Mouse (Mus musculus) G1E (cell line): Measurements from ENCODE around the gene Ndufb7. TPM values are rescaled to one million over a fixed set of nuclear protein-coding genes. Genes with fewer than 3 reads are reported as not detected.

Experiments
- ATAC-seq: 2 replicates; pipeline ENCODE4 v1.8.0; 2016; ENCODE audit warnings: mild to moderate bottlenecking; ENCODE audit not compliant: insufficient number of reproducible peaks, poor library complexity, low FRiP score, severe bottlenecking; ENCODE audit errors: extremely low read depth
- DNase-seq: peaks from one replicate; pipeline ENCODE4 v3.0.0; 2012; ENCODE audit warnings: low spot score
- H3K27me3 ChIP-seq: 2 replicates; pipeline ENCODE4 v1.6.1; 2012; ENCODE audit warnings: mild to moderate bottlenecking, low read length, inconsistent platforms; ENCODE audit not compliant: insufficient read depth
- H3K36me3 ChIP-seq: replicated peaks from 2 replicates; pipeline ENCODE3; 2012; ENCODE audit warnings: mild to moderate bottlenecking, inconsistent platforms
- H3K4me1 ChIP-seq: 2 replicates; pipeline ENCODE4 v1.6.1; 2012; ENCODE audit warnings: low read depth, low read length, inconsistent platforms, mixed read lengths; ENCODE audit not compliant: insufficient read depth
- H3K4me3 ChIP-seq: 2 replicates; pipeline ENCODE4 v1.5.1; 2012; ENCODE audit warnings: low read depth, mild to moderate bottlenecking, inconsistent platforms, low read length, moderate library complexity, mixed read lengths
- H3K9me3 ChIP-seq: replicated peaks from 2 replicates; pipeline ENCODE4 v1.6.1; 2012; ENCODE audit warnings: inconsistent platforms
- CTCF ChIP-seq: IDR thresholded peaks from 2 replicates; pipeline ENCODE4 v1.5.1; 2012; ENCODE audit warnings: low read depth, low read length, inconsistent platforms, mixed read lengths
- GATA1 ChIP-seq: IDR thresholded peaks from 2 replicates; pipeline ENCODE4 v1.6.1; 2012; ENCODE audit warnings: borderline replicate concordance, low read length, inconsistent platforms, mixed read lengths
- GATA2 ChIP-seq: IDR thresholded peaks from 2 replicates; pipeline ENCODE4 v1.6.1; 2012; ENCODE audit warnings: low read depth, low read length, inconsistent platforms, borderline replicate concordance
- POLR2AphosphoS5 ChIP-seq: IDR thresholded peaks from 2 replicates; pipeline ENCODE4 v1.6.1; 2012; ENCODE audit warnings: low read depth, low read length, inconsistent platforms; ENCODE audit not compliant: insufficient replicate concordance
- TAL1 ChIP-seq: conservative IDR thresholded peaks from 2 replicates; pipeline ENCODE4 v1.6.1; 2012; ENCODE audit warnings: low read depth, low read length, inconsistent platforms, mixed read lengths
- polyA plus RNA-seq: library from polyadenylated mRNA; stranded (reverse); fragments of >175 nt; gene quantifications from 2 replicates; pipeline ENCODE4 v1.2.3, GENCODE M21; 2012
- total RNA-seq, 2 experiments: library from RNA; stranded (forward) in 1 of 2; stranded (reverse) in 1 of 2; fragments of 200-1000 nt in 1 of 2; fragments of >200 nt in 1 of 2; fragmentation: Nextera tagmentation in 1 of 2; gene quantifications; 2 replicates each; pipeline ENCODE4 v1.2.3; 2014 to 2017

Gene Ndufb7
- total and polyA plus RNA-seq, 3 experiments, result 68.9 to 233 (median 144) TPM

- Histone ChIP-seq H3K36me3 (peaks cover 12% of the 10 kb centered on the region), H3K4me3 (no peak overlapping the region), H3K9me3 (no peaks in the 10 kb centered on the region), H3K27me3 (no peaks in the 10 kb centered on the region), H3K4me1 (peaks cover 35% of the 10 kb centered on the region)
- TF ChIP-seq TAL1 (no peak), CTCF (peak; percentile 21; the same call in 1 of the 2 replicates), GATA1 (no peak), POLR2AphosphoS5 (no peak), GATA2 (no peak)
- ATAC-seq (no peak), DNase-seq (no peak)
Measured at GRCm38 (mm10) chr8:83596369-83596768, 29.9 kb downstream of the Ndufb7 start.

GRCm38 (mm10) chr8:83598146-83598545 lies 31.7 kb downstream of the Ndufb7 start:
- H3K4me3 ChIP-seq, result no peak overlapping the region
- no peak for ATAC-seq
- no peaks in the 10 kb centered on the region for H3K27me3 ChIP-seq
- TF ChIP-seq POLR2AphosphoS5 (no peak), GATA1 (no peak), CTCF (no peak), GATA2 (no peak)
- DNase-seq, result no peak
- no peaks in the 10 kb centered on the region for H3K9me3 ChIP-seq
- peaks cover 38% of the 10 kb centered on the region for H3K4me1 ChIP-seq
- H3K36me3 ChIP-seq, result no peaks in the 10 kb centered on the region

- DNase-seq, result no peak
- TF ChIP-seq GATA2, result no peak
- no peak for TF ChIP-seq CTCF
- no peak for TF ChIP-seq GATA1
- TF ChIP-seq POLR2AphosphoS5, result no peak
- TF ChIP-seq TAL1, result no peak
- Histone ChIP-seq H3K36me3 (peaks cover 7% of the 10 kb centered on the region), H3K4me1 (peaks cover 36% of the 10 kb centered on the region), H3K4me3 (peak overlapping the region; percentile 47; the same call in 1 of the 2 replicates), H3K27me3 (no peaks in the 10 kb centered on the region), H3K9me3 (no peaks in the 10 kb centered on the region)
- ATAC-seq, result no peak
Measured at GRCm38 (mm10) chr8:83599814-83600213, 33.3 kb downstream of the Ndufb7 start.

GRCm38 (mm10) chr8:83602650-83603029 lies 36.2 kb downstream of the Ndufb7 start:
- DNase-seq (no peak), ATAC-seq (no peak)
- TF ChIP-seq GATA2 (no peak), TAL1 (no peak), CTCF (no peak), POLR2AphosphoS5 (no peak), GATA1 (no peak)
- Histone ChIP-seq H3K4me1 (peaks cover 58% of the 10 kb centered on the region), H3K9me3 (no peaks in the 10 kb centered on the region), H3K36me3 (peaks cover 18% of the 10 kb centered on the region), H3K27me3 (no peaks in the 10 kb centered on the region), H3K4me3 (no peak overlapping the region)

- Histone ChIP-seq H3K4me1 (peaks cover 56% of the 10 kb centered on the region), H3K9me3 (no peaks in the 10 kb centered on the region), H3K4me3 (peak within 1 kb of the TSS; percentile 82), H3K27me3 (no peaks in the 10 kb centered on the region), H3K36me3 (peaks cover 53% of the 10 kb centered on the region)
- ATAC-seq (peak; percentile 96), DNase-seq (peak; percentile 98)
- no peak for TF ChIP-seq GATA1
- TF ChIP-seq GATA2, result no peak
- TF ChIP-seq CTCF, result no peak
- no peak for TF ChIP-seq TAL1
- no peak for TF ChIP-seq POLR2AphosphoS5
Measured at GRCm38 (mm10) chr8:83607661-83608397, 41.4 kb downstream of the Ndufb7 start, which contains the start of the genes Tecr and Dnajb1. Tecr (minus strand) TSS chr8:83607971. Dnajb1 (plus strand) TSS chr8:83608193.

- H3K36me3 ChIP-seq, result peaks cover 58% of the 10 kb centered on the region
- H3K4me3 ChIP-seq, result peak overlapping the region; percentile 82
- peaks cover 57% of the 10 kb centered on the region for H3K4me1 ChIP-seq
- DNase-seq, result peak; percentile 72
- H3K9me3 ChIP-seq, result no peaks in the 10 kb centered on the region
- no peaks in the 10 kb centered on the region for H3K27me3 ChIP-seq
- ATAC-seq, result 0 out of 2 replicates have a peak, but pooled peaks have one; percentile 24
- TF ChIP-seq CTCF (no peak), TAL1 (no peak), POLR2AphosphoS5 (no peak), GATA1 (no peak), GATA2 (no peak)
Measured at GRCm38 (mm10) chr8:83608398-83608829, 41.9 kb downstream of the Ndufb7 start.
